ENCODE assay signal across 7 mouse cellular contexts in genomic region chr13:109260220-109260795, GRCm38 (mm10).
DNase-seq lines count a peak whose midpoint lies in the region; ATAC-seq lines count a peak whose summit lies in the region.

No protein-coding gene starts in this region.

- no peaks in the 10 kb centered on the region for H3K36me3 ChIP-seq in hindbrain, embryonic 16.5 days (ENCODE audit: control insufficient read depth, insufficient read depth, low read length)

- peak overlapping the region; percentile 89 for H3K4me2 ChIP-seq in hindbrain, embryonic 16.5 days (ENCODE audit: low read length)

- intact Hi-C loops in left cerebral cortex, postnatal 10 days (cut with DNase I): no loop called here

- under 1% methylated on average over 23 of the region's 23 CpGs for WGBS in hindbrain, embryonic 16.5 days

- H3K27ac ChIP-seq in hindbrain, embryonic 16.5 days (ENCODE audit: low read depth, low read length): peak overlapping the region; percentile 49

- H3K27me3 ChIP-seq in hindbrain, embryonic 16.5 days (replicated peaks; ENCODE audit: control insufficient read depth, insufficient read depth, low read length): no peaks in the 10 kb centered on the region

- DNase-seq in adrenal gland, adult 2 months: peak; percentile 73
- peak; percentile 39 to 60 for DNase-seq in cerebellum, postnatal 36 days
- peak; percentile 60 for DNase-seq in gastrocnemius, postnatal 10 days
- DNase-seq in left cerebral cortex, postnatal 10 days (ENCODE audit: extremely low spot score in 1 of 2, low spot score in 2 of 2): peak; percentile 36 to 69
- peak; percentile 31 for DNase-seq in right cerebral cortex, postnatal 14 days

- H3K9ac ChIP-seq in hindbrain, embryonic 16.5 days (ENCODE audit: low read depth, low read length): peak overlapping the region; percentile 66

- H3K9me3 ChIP-seq in hindbrain, embryonic 16.5 days (ENCODE audit: control insufficient read depth, low read length): no peaks in the 10 kb centered on the region

- H3K4me3 ChIP-seq in hindbrain, embryonic 16.5 days (ENCODE audit: low read length): peak overlapping the region; percentile 54

- peaks cover 6% of the 10 kb centered on the region for H3K4me1 ChIP-seq in hindbrain, embryonic 16.5 days (ENCODE audit: control insufficient read depth, insufficient read depth, low read depth, low read length)

- ATAC-seq in hindbrain, embryonic 16.5 days: peak; percentile 94
- ATAC-seq in megakaryocyte, adult 5-6 weeks (ENCODE audit: poor library complexity, severe bottlenecking): peak; percentile 41

Comparison
In these comparisons a context has a peak if more than half of its experiments do, and no peak if none do; other contexts are left out.
1. Peak in every context shown above with its lines: DNase-seq, ATAC-seq, H3K4me3 ChIP-seq and H3K27ac ChIP-seq.